Mouse (Mus musculus) liver, embryonic 14.5 days (tissue): ENCODE results near the gene Ugt1a6b.

Source experiments
- CTCF ChIP-seq: IDR thresholded peaks from 2 replicates; pipeline ENCODE4 v1.5.1; 2016; ENCODE audit warnings: antibody characterized with exemption, low read depth, control low read depth
- EP300 ChIP-seq: IDR thresholded peaks from 2 replicates; pipeline ENCODE4 v1.6.1; 2016; ENCODE audit warnings: antibody characterized with exemption, low read depth

DNA sequence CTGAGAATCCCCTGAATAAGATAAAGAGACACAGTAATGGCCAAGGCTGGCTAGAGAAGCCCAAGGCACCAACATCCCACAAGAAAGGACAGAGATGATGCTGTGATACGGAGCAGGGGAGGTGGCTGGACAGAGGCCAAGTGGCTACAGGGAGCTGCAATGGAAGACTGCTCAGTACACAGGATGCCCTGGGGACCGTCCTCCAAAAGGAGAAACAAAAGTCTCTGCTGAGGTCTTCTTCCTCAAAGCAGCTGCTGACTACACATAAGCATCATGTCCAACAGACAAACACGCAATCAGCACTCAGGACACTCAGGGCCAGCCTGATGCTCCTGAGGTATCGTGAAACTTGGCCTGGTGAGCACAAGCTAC is 161.8 kb downstream of the Ugt1a6b start:
- TF ChIP-seq CTCF, result no peak
- no peak for TF ChIP-seq EP300
